Mouse (Mus musculus): Measurements from ENCODE around the gene Ephb4. TPM values are rescaled to one million over a fixed set of nuclear protein-coding genes. Genes with fewer than 3 reads are reported as not detected.
A peak's percentile ranks its signal among the peaks of the same experiment; 100 is the strongest.

Ephb4 gene
- polyA plus RNA-seq, 1 experiment, result 10.4 TPM

- Histone ChIP-seq H3K4me3 (ENCODE audit: control insufficient read depth, insufficient read depth, low read length) (no peak overlapping the region), H3K27me3 (ENCODE audit: control insufficient read depth, insufficient read depth, low read length) (peaks cover 7% of the 10 kb centered on the region), H3K27ac (ENCODE audit: control insufficient read depth, insufficient read depth, low read length) (no peak overlapping the region), H3K4me1 (replicated peaks; ENCODE audit: control insufficient read depth, insufficient read depth, low read length) (0 out of 2 replicates have a peak, but pooled peaks cover 4% of the 10 kb centered on the region), H3K36me3 (ENCODE audit: control insufficient read depth, insufficient read depth, low read length) (no peaks in the 10 kb centered on the region)
- WGBS, result 94% methylated on average over 1 of the region's 1 CpGs
- DNase-seq, result no peak
- TF ChIP-seq POLR2A (IDR thresholded peaks at IDR 0.05; ENCODE audit: control insufficient read depth, extremely low read depth, insufficient read depth, low read length, poor library complexity), result no peak
- no peak for TF ChIP-seq CTCF (IDR thresholded peaks at IDR 0.05; ENCODE audit: borderline replicate concordance, control insufficient read depth, extremely low read depth, insufficient read depth, low read length, poor library complexity)
Observed at GRCm38 (mm10) chr5:137346388-137346787, 3.5 kb upstream of the Ephb4 start.

- H3K27ac ChIP-seq (ENCODE audit: control insufficient read depth, insufficient read depth, low read length), result no peak overlapping the region
- H3K4me1 ChIP-seq (replicated peaks; ENCODE audit: control insufficient read depth, insufficient read depth, low read length), result 0 out of 2 replicates have a peak, but pooled peaks cover 4% of the 10 kb centered on the region
- H3K4me3 ChIP-seq (ENCODE audit: control insufficient read depth, insufficient read depth, low read length), result no peak overlapping the region
- TF ChIP-seq POLR2A (IDR thresholded peaks at IDR 0.05; ENCODE audit: control insufficient read depth, extremely low read depth, insufficient read depth, low read length, poor library complexity), result no peak
- no peak for TF ChIP-seq CTCF (IDR thresholded peaks at IDR 0.05; ENCODE audit: borderline replicate concordance, control insufficient read depth, extremely low read depth, insufficient read depth, low read length, poor library complexity)
- peaks cover 7% of the 10 kb centered on the region for H3K27me3 ChIP-seq (ENCODE audit: control insufficient read depth, insufficient read depth, low read length)
- no peak for DNase-seq
- no peaks in the 10 kb centered on the region for H3K36me3 ChIP-seq (ENCODE audit: control insufficient read depth, insufficient read depth, low read length)
- 92% methylated on average over 4 of the region's 4 CpGs for WGBS
Observed at GRCm38 (mm10) chr5:137346983-137347382, 2.9 kb upstream of the Ephb4 start.

GRCm38 (mm10) chr5:137347856-137348255 lies 2.1 kb upstream of the Ephb4 start:
- peaks cover 7% of the 10 kb centered on the region for H3K27me3 ChIP-seq (ENCODE audit: control insufficient read depth, insufficient read depth, low read length)
- H3K4me1 ChIP-seq (replicated peaks; ENCODE audit: control insufficient read depth, insufficient read depth, low read length), result 0 out of 2 replicates have a peak, but pooled peaks cover 4% of the 10 kb centered on the region
- TF ChIP-seq CTCF (IDR thresholded peaks at IDR 0.05; ENCODE audit: borderline replicate concordance, control insufficient read depth, extremely low read depth, insufficient read depth, low read length, poor library complexity) (no peak), POLR2A (IDR thresholded peaks at IDR 0.05; ENCODE audit: control insufficient read depth, extremely low read depth, insufficient read depth, low read length, poor library complexity) (no peak)
- 86% methylated on average over 7 of the region's 7 CpGs for WGBS
- H3K4me3 ChIP-seq (ENCODE audit: control insufficient read depth, insufficient read depth, low read length), result no peak overlapping the region
- DNase-seq, result no peak
- no peak overlapping the region for H3K27ac ChIP-seq (ENCODE audit: control insufficient read depth, insufficient read depth, low read length)
- H3K36me3 ChIP-seq (ENCODE audit: control insufficient read depth, insufficient read depth, low read length), result no peaks in the 10 kb centered on the region

GRCm38 (mm10) chr5:137348482-137349383 lies 1.2 kb upstream of the Ephb4 start:
- Histone ChIP-seq H3K36me3 (ENCODE audit: control insufficient read depth, insufficient read depth, low read length) (no peaks in the 10 kb centered on the region), H3K4me3 (ENCODE audit: control insufficient read depth, insufficient read depth, low read length) (no peak overlapping the region), H3K27me3 (ENCODE audit: control insufficient read depth, insufficient read depth, low read length) (peaks cover 7% of the 10 kb centered on the region), H3K27ac (ENCODE audit: control insufficient read depth, insufficient read depth, low read length) (no peak overlapping the region), H3K4me1 (replicated peaks; ENCODE audit: control insufficient read depth, insufficient read depth, low read length) (0 out of 2 replicates have a peak, but pooled peaks cover 4% of the 10 kb centered on the region)
- WGBS, result 12% methylated on average over 33 of the region's 33 CpGs
- no peak for DNase-seq
- no peak for TF ChIP-seq POLR2A (IDR thresholded peaks at IDR 0.05; ENCODE audit: control insufficient read depth, extremely low read depth, insufficient read depth, low read length, poor library complexity)

GRCm38 (mm10) chr5:137350205-137351057 lies 522 bp downstream of the Ephb4 start:
- Histone ChIP-seq H3K4me3 (ENCODE audit: control insufficient read depth, insufficient read depth, low read length) (peak overlapping the region; percentile 5; the same call in 1 of the 2 replicates), H3K36me3 (ENCODE audit: control insufficient read depth, insufficient read depth, low read length) (no peaks in the 10 kb centered on the region), H3K27me3 (ENCODE audit: control insufficient read depth, insufficient read depth, low read length) (peaks cover 7% of the 10 kb centered on the region), H3K27ac (ENCODE audit: control insufficient read depth, insufficient read depth, low read length) (no peak overlapping the region), H3K4me1 (replicated peaks; ENCODE audit: control insufficient read depth, insufficient read depth, low read length) (0 out of 2 replicates have a peak, but pooled peaks cover 4% of the 10 kb centered on the region)
- DNase-seq, result no peak
- WGBS, result 7% methylated on average over 55 of the region's 55 CpGs
- TF ChIP-seq CTCF (IDR thresholded peaks at IDR 0.05; ENCODE audit: borderline replicate concordance, control insufficient read depth, extremely low read depth, insufficient read depth, low read length, poor library complexity) (no peak), POLR2A (IDR thresholded peaks at IDR 0.05; ENCODE audit: control insufficient read depth, extremely low read depth, insufficient read depth, low read length, poor library complexity) (no peak)

GRCm38 (mm10) chr5:137351058-137351380 lies 1.1 kb downstream of the Ephb4 start:
- no peak overlapping the region for H3K27ac ChIP-seq (ENCODE audit: control insufficient read depth, insufficient read depth, low read length)
- peaks cover 7% of the 10 kb centered on the region for H3K27me3 ChIP-seq (ENCODE audit: control insufficient read depth, insufficient read depth, low read length)
- no peaks in the 10 kb centered on the region for H3K36me3 ChIP-seq (ENCODE audit: control insufficient read depth, insufficient read depth, low read length)
- H3K4me3 ChIP-seq (ENCODE audit: control insufficient read depth, insufficient read depth, low read length), result no peak overlapping the region
- DNase-seq, result no peak
- 0 out of 2 replicates have a peak, but pooled peaks cover 1% of the 10 kb centered on the region for H3K4me1 ChIP-seq (replicated peaks; ENCODE audit: control insufficient read depth, insufficient read depth, low read length)
- no peak for TF ChIP-seq CTCF (IDR thresholded peaks at IDR 0.05; ENCODE audit: borderline replicate concordance, control insufficient read depth, extremely low read depth, insufficient read depth, low read length, poor library complexity)
- TF ChIP-seq POLR2A (IDR thresholded peaks at IDR 0.05; ENCODE audit: control insufficient read depth, extremely low read depth, insufficient read depth, low read length, poor library complexity), result no peak
- 69% methylated on average over 8 of the region's 8 CpGs for WGBS

All from thymus, adult 2 months (tissue).